Mouse (Mus musculus) intestine, embryonic 16.5 days (tissue): ENCODE measurements at regions not wholly inside any gene's neighbourhood (a gene's known extent, or its start where the extent isn't known, plus 50 kb on each side); places are given as distances from the start of the nearest gene placed in this dataset.

Source experiments
- ATAC-seq: fragments of 200-750 bp; cut with Nextera tagmentation; 2 replicates; pipeline ENCODE4 v1.8.0; 2017; ENCODE audit warnings: moderate TSS enrichment, moderate library complexity
- H3K27ac ChIP-seq: fragments of 300-500 bp; sonication (generic); 2 replicates; pipeline ENCODE4 v1.5.1; 2014; ENCODE audit warnings: mild to moderate bottlenecking, low read length
- H3K27me3 ChIP-seq: fragments of 300-500 bp; sonication (generic); replicated peaks from 2 replicates; pipeline ENCODE4 v1.6.1; 2014; ENCODE audit warnings: low read length, control low read depth, mixed read lengths; ENCODE audit not compliant: control insufficient read depth, insufficient read depth
- H3K36me3 ChIP-seq: fragments of 300-500 bp; sonication (generic); 2 replicates; pipeline ENCODE4 v1.6.1; 2014; ENCODE audit warnings: low read length, control low read depth; ENCODE audit not compliant: control insufficient read depth, insufficient read depth
- H3K4me1 ChIP-seq: fragments of 300-500 bp; sonication (generic); 2 replicates; pipeline ENCODE4 v1.6.1; 2014; ENCODE audit warnings: low read length, control low read depth, mixed read lengths; ENCODE audit not compliant: control insufficient read depth, insufficient read depth
- H3K4me2 ChIP-seq: fragments of 300-500 bp; sonication (generic); 2 replicates; pipeline ENCODE4 v1.6.1; 2014; ENCODE audit warnings: low read depth, low read length, control low read depth
- H3K4me3 ChIP-seq: fragments of 300-500 bp; sonication (generic); 2 replicates; pipeline ENCODE4 v1.5.1; 2014; ENCODE audit warnings: mild to moderate bottlenecking, low read length
- H3K9ac ChIP-seq: fragments of 300-500 bp; sonication (generic); 2 replicates; pipeline ENCODE4 v1.6.1; 2014; ENCODE audit warnings: low read depth, low read length
- H3K9me3 ChIP-seq: fragments of 300-500 bp; sonication (generic); 2 replicates; pipeline ENCODE4 v1.6.1; 2016; ENCODE audit warnings: low read length, control low read depth; ENCODE audit not compliant: control insufficient read depth
- WGBS: fragments of 180-500 bp; shearing (Covaris S2); extraction: QIAGEN DNeasy Blood & Tissue Kit; methylation state at CpG from one replicate; pipeline ENCODE4 v1.1.7; 2014; 5-methylcytosine and 5-hydroxymethylcytosine counted together

DNA sequence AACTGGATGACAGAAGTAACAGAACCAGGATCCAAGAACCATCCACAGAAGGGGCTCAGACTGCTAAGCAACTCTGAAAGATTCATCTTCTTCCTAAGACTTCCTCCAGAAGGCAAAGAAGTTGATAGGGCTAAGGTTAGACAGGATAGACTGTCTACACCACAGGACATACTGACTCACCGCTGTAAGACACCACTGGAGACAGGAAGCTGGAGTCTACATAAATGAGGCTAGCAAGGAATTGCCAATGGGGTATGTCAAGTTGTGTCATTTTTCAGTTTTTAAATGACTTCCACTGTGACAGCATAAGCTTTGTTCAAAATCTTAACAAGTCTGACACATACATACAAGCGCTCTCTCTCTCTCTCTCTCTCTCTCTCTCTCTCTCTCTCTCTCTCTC, 645.4 kb upstream of the Gm10131 start:
- no peaks in the 10 kb centered on the region for H3K27me3 ChIP-seq
- no peak for ATAC-seq
- no peak overlapping the region for H3K9ac ChIP-seq
- peaks cover 4% of the 10 kb centered on the region; the same call in 1 of the 2 replicates for H3K4me1 ChIP-seq
- H3K4me2 ChIP-seq, result no peak overlapping the region
- H3K36me3 ChIP-seq, result no peaks in the 10 kb centered on the region
- no peaks in the 10 kb centered on the region for H3K9me3 ChIP-seq
- 79% methylated on average over 2 of the region's 2 CpGs for WGBS
- no peak overlapping the region for H3K4me3 ChIP-seq
- H3K27ac ChIP-seq, result no peak overlapping the region

GRCm38 (mm10) chr8:34756171-34756570, 644.6 kb upstream of the Gm10131 start:
- ATAC-seq, result no peak
- Histone ChIP-seq H3K36me3 (no peaks in the 10 kb centered on the region), H3K4me1 (peaks cover 2% of the 10 kb centered on the region; the same call in 1 of the 2 replicates), H3K9me3 (no peaks in the 10 kb centered on the region), H3K4me2 (no peak overlapping the region), H3K9ac (no peak overlapping the region), H3K4me3 (no peak overlapping the region), H3K27ac (no peak overlapping the region), H3K27me3 (no peaks in the 10 kb centered on the region)
- WGBS, result 89% methylated on average over 4 of the region's 4 CpGs

DNA sequence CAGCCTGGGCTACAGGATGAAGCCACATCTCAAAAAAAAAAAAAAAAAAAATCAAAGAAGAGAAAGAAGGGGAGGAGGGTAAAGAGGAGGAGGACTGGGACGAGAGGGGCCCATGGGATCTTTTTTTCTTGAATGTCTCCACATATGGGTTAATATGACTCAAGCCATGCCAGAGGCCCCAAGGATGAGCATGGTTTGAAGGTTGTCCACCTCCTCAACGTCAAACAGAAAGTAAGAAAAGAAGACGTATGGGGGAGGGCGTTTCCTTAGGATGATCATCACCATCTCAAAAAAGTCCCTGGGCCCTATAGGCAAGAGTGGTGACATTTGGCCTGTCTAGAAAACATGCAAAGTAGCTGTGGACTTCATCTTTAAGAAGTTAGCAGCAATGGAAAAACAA, 643.9 kb upstream of the Gm10131 start:
- ATAC-seq, result no peak
- Histone ChIP-seq H3K4me3 (no peak overlapping the region), H3K27ac (no peak overlapping the region), H3K27me3 (no peaks in the 10 kb centered on the region), H3K4me1 (no peaks in the 10 kb centered on the region; the same call in 1 of the 2 replicates), H3K9me3 (no peaks in the 10 kb centered on the region), H3K4me2 (no peak overlapping the region), H3K36me3 (no peaks in the 10 kb centered on the region), H3K9ac (no peak overlapping the region)
- WGBS, result 87% methylated on average over 4 of the region's 4 CpGs

DNA sequence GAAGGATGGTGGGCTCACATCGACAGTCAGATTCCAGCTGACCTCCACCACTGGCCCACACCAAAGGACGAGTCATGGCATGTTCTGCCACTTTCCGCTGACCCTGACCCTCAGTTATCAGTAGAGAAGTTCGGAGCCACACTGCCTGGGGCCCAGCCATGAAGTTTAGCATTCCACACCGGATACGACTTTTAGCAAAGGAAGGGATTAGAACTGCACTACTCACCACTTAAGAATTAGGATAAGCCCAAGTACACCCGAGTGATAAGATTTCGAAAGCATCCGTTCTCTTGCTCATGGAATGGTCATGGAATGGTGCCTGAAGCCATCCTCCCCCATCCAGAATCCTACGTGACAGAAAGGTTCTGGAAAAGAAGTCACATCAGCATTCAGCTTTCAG, 641.5 kb upstream of the Gm10131 start:
- no peak overlapping the region for H3K27ac ChIP-seq
- no peak for ATAC-seq
- H3K36me3 ChIP-seq, result no peaks in the 10 kb centered on the region
- 55% methylated on average over 10 of the region's 10 CpGs for WGBS
- H3K27me3 ChIP-seq, result no peaks in the 10 kb centered on the region
- no peak overlapping the region for H3K4me3 ChIP-seq
- no peaks in the 10 kb centered on the region for H3K4me1 ChIP-seq
- H3K9me3 ChIP-seq, result no peaks in the 10 kb centered on the region
- no peak overlapping the region for H3K4me2 ChIP-seq
- H3K9ac ChIP-seq, result no peak overlapping the region

DNA sequence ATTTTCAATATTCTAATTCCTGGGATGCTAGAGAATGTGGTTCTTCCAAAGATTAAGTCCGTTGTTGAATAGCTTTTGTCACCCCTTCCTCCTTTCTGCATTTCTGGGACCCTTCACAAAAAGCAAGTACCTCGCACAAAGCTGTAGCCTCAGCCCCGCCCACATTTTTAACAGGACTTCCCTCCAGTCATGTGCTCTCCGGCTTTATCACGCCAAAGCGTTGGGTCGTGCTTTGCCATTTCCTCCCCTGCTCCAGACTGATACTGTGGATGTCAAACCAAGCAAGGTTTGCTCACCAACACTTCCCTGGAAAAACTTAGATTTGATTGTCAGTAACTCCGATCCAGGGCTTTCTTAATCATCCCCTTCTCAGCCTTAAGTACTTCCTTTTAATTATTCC, 637.0 kb upstream of the Gm10131 start:
- no peak overlapping the region for H3K4me2 ChIP-seq
- no peak overlapping the region for H3K4me3 ChIP-seq
- no peaks in the 10 kb centered on the region for H3K9me3 ChIP-seq
- no peaks in the 10 kb centered on the region for H3K4me1 ChIP-seq
- ATAC-seq, result no peak
- no peak overlapping the region for H3K27ac ChIP-seq
- no peaks in the 10 kb centered on the region for H3K36me3 ChIP-seq
- no peaks in the 10 kb centered on the region for H3K27me3 ChIP-seq
- WGBS, result 88% methylated on average over 8 of the region's 8 CpGs
- no peak overlapping the region for H3K9ac ChIP-seq

GRCm38 (mm10) chr8:34745706-34746105, 634.2 kb upstream of the Gm10131 start:
- Histone ChIP-seq H3K27ac (no peak overlapping the region), H3K4me3 (no peak overlapping the region), H3K4me2 (no peak overlapping the region), H3K36me3 (no peaks in the 10 kb centered on the region), H3K9ac (no peak overlapping the region), H3K9me3 (no peaks in the 10 kb centered on the region), H3K4me1 (no peaks in the 10 kb centered on the region), H3K27me3 (no peaks in the 10 kb centered on the region)
- 90% methylated on average over 7 of the region's 7 CpGs for WGBS
- no peak for ATAC-seq

GRCm38 (mm10) chr8:34744682-34745081, 633.1 kb upstream of the Gm10131 start:
- Histone ChIP-seq H3K4me3 (no peak overlapping the region), H3K27ac (no peak overlapping the region), H3K9ac (no peak overlapping the region), H3K4me2 (no peak overlapping the region), H3K9me3 (no peaks in the 10 kb centered on the region), H3K36me3 (no peaks in the 10 kb centered on the region), H3K4me1 (no peaks in the 10 kb centered on the region), H3K27me3 (no peaks in the 10 kb centered on the region)
- ATAC-seq, result no peak
- WGBS, result 76% methylated on average over 4 of the region's 4 CpGs

- H3K9ac ChIP-seq, result no peak overlapping the region
- H3K27me3 ChIP-seq, result no peaks in the 10 kb centered on the region
- no peaks in the 10 kb centered on the region for H3K4me1 ChIP-seq
- no peak for ATAC-seq
- H3K9me3 ChIP-seq, result no peaks in the 10 kb centered on the region
- H3K4me2 ChIP-seq, result no peak overlapping the region
- H3K27ac ChIP-seq, result no peak overlapping the region
- H3K4me3 ChIP-seq, result no peak overlapping the region
- no peaks in the 10 kb centered on the region for H3K36me3 ChIP-seq
Observed at GRCm38 (mm10) chr8:34744179-34744578, 632.6 kb upstream of the Gm10131 start.

- Histone ChIP-seq H3K27me3 (no peaks in the 10 kb centered on the region), H3K36me3 (no peaks in the 10 kb centered on the region), H3K27ac (no peak overlapping the region), H3K4me2 (no peak overlapping the region), H3K9me3 (no peaks in the 10 kb centered on the region), H3K4me3 (no peak overlapping the region), H3K4me1 (no peaks in the 10 kb centered on the region), H3K9ac (no peak overlapping the region)
- 51% methylated on average over 6 of the region's 6 CpGs for WGBS
- no peak for ATAC-seq
Observed at GRCm38 (mm10) chr8:34743137-34743536, 631.6 kb upstream of the Gm10131 start.

- Histone ChIP-seq H3K27me3 (no peaks in the 10 kb centered on the region), H3K36me3 (no peaks in the 10 kb centered on the region), H3K9me3 (no peaks in the 10 kb centered on the region), H3K27ac (no peak overlapping the region), H3K4me2 (no peak overlapping the region), H3K4me3 (no peak overlapping the region), H3K9ac (no peak overlapping the region), H3K4me1 (no peaks in the 10 kb centered on the region)
- WGBS, result 84% methylated on average over 10 of the region's 10 CpGs
- ATAC-seq, result no peak
Observed at GRCm38 (mm10) chr8:34740836-34741235, 629.3 kb upstream of the Gm10131 start.
